Mouse (Mus musculus) limb, embryonic 10.5 days (tissue): ENCODE results near the gene Sfxn5. TPM values are rescaled to one million over a fixed set of nuclear protein-coding genes. Genes with fewer than 3 reads are reported as not detected.

ENCODE experiments used
- DNase-seq: peaks from one replicate; pipeline ENCODE4 v3.0.0-alpha.2; 2017; ENCODE audit warnings: low spot score
- H3K27ac ChIP-seq: fragments of 300-500 bp; sonication (generic); 2 replicates; pipeline ENCODE4 v1.5.1; 2016; ENCODE audit warnings: mild to moderate bottlenecking
- H3K27me3 ChIP-seq: fragments of 300-500 bp; sonication (generic); 2 replicates; pipeline ENCODE4 v1.6.1; 2016; ENCODE audit warnings: low read depth, mild to moderate bottlenecking; ENCODE audit not compliant: poor library complexity, severe bottlenecking
- H3K36me3 ChIP-seq: fragments of 300-500 bp; sonication (generic); 2 replicates; pipeline ENCODE4 v1.6.1; 2016; ENCODE audit warnings: mild to moderate bottlenecking, moderate library complexity
- H3K4me1 ChIP-seq: fragments of 300-500 bp; sonication (generic); 2 replicates; pipeline ENCODE4 v1.6.1; 2016
- H3K4me3 ChIP-seq: fragments of 300-500 bp; sonication (generic); 2 replicates; pipeline ENCODE4 v1.5.1; 2016; ENCODE audit warnings: mild to moderate bottlenecking, moderate library complexity
- H3K9me3 ChIP-seq: fragments of 300-500 bp; sonication (generic); replicated peaks from 2 replicates; pipeline ENCODE4 v1.6.1; 2016; ENCODE audit warnings: mild to moderate bottlenecking
- WGBS: fragments of 180-500 bp; shearing (Covaris S2); methylation state at CpG from one replicate; pipeline ENCODE4 v1.1.7; 2016; 5-methylcytosine and 5-hydroxymethylcytosine counted together
- polyA plus RNA-seq: library from polyadenylated mRNA; unstranded; fragments of >200 nt; fragmentation: Nextera tagmentation; extraction: Ambion mirVana; gene quantifications from 2 replicates; pipeline ENCODE4 v1.2.1, GENCODE M21; 2016

Sfxn5 gene
- polyA plus RNA-seq, 1 experiment from 2014 or later, result 6.4 TPM

DNA sequence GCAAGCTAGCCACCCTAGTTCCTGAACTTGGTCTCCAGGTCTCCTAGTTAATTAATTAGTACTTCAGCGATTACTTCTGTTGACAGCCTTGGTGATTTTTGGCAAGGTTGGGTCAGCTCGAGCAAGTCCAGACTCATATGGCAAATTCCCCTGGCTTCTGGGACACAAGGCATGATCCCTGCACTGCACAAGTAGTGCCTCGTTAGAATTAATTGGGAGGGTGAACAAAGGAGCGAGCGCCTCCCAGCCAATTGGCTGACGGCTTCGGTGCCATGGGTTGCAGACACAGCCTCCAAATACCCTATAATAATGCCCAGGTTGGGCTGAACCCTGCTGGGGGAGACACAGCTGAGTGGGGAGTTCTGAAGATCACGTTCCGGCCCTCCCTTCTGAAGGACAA lies 106.7 kb downstream of the Sfxn5 start:
- peaks cover 36% of the 10 kb centered on the region for H3K27me3 ChIP-seq
- no peak for DNase-seq
- peaks cover 42% of the 10 kb centered on the region for H3K4me1 ChIP-seq
- no peaks in the 10 kb centered on the region for H3K36me3 ChIP-seq
- H3K27ac ChIP-seq, result peak overlapping the region; percentile 46; the same call in 1 of the 2 replicates
- H3K9me3 ChIP-seq, result no peaks in the 10 kb centered on the region
- 76% methylated on average over 9 of the region's 9 CpGs for WGBS
- no peak overlapping the region for H3K4me3 ChIP-seq

DNA sequence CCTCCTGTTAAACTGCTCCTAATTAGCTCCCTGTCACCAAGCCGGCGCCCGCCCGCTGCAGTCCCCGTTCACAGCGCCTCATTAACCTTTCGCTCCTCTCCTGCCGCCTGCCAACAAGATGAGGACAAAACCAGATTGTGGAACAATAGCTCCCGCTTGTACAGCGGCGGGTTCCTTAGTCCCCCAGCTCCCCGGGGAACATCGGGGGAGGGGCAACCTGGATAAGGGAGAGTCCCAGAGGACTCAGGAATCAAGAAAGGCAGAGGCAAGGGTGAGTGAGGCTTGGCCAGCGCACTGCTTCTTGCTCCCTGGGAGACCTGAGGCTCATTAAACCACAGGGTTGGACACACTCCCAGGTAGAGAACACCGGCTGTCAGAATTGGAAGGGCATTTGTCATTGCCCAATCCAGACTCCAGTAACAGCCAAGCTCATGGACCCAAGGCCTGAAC lies 108.8 kb downstream of the Sfxn5 start:
- H3K9me3 ChIP-seq, result no peaks in the 10 kb centered on the region
- peaks cover 59% of the 10 kb centered on the region for H3K4me1 ChIP-seq
- no peaks in the 10 kb centered on the region for H3K36me3 ChIP-seq
- no peak overlapping the region for H3K4me3 ChIP-seq
- WGBS, result 42% methylated on average over 15 of the region's 15 CpGs
- no peak for DNase-seq
- H3K27ac ChIP-seq, result 0 out of 2 replicates have a peak overlapping the region, but pooled peaks have one; percentile 62
- H3K27me3 ChIP-seq, result peaks cover 15% of the 10 kb centered on the region; the same call in 1 of the 2 replicates

DNA sequence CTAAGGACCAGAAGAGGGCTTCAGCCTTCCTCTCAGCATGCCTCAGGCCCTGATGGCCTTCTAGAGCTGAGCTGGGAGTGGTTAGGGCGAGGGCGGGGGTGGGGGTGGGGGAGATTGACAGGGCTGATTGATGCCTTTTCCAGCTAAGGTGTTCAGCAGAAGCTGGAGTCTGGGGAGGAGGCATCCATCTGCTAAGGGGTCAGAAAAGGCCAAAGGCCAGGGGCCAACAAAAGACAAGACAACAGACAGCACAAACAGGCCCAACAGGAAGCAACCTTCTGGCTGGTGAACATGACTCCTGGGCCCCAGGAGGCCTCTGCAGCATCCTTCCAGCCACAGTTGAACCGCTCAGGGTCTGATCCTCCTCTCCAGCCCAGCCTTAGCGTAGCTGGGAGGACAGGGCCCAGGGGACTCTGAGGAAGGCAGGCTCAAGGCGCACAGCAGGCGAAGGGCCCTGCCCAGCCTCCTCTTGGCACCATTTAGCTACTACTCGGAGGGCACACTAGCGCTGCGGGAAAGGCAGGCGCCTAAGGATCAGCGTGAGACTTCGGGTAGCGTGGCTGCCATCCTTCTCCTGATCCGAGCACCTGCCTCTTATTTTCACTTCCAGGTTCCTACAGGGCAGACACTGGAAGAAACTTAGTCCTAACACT lies 109.6 kb downstream of the Sfxn5 start:
- Histone ChIP-seq H3K9me3 (no peaks in the 10 kb centered on the region), H3K4me3 (no peak overlapping the region), H3K36me3 (no peaks in the 10 kb centered on the region), H3K27ac (peak overlapping the region; percentile 62), H3K27me3 (peaks cover 15% of the 10 kb centered on the region; the same call in 1 of the 2 replicates), H3K4me1 (peaks cover 68% of the 10 kb centered on the region)
- 21% methylated on average over 14 of the region's 14 CpGs for WGBS
- peak; percentile 34 for DNase-seq

DNA sequence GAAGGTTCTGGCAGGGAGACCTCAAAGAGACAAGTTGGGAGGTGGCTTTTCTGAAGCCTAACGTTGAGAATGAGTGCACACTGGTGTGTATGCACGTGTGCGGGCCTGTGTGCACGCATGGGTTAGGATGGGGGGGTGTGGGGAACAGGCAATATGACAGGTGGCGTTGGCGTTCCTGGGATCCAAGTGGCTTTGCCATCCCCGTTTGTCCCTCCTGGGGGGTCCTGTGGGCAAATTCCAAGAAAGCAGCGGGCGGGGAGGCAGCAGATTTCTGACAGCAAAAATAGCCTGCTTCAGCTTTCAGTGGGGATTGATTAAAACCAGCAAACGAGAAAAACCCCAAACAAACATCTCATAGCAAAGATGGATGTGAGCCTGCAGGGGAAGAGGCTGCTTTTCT lies 110.7 kb downstream of the Sfxn5 start:
- H3K27ac ChIP-seq, result no peak overlapping the region; the same call in 1 of the 2 replicates
- no peaks in the 10 kb centered on the region for H3K36me3 ChIP-seq
- H3K27me3 ChIP-seq, result peaks cover 15% of the 10 kb centered on the region; the same call in 1 of the 2 replicates
- no peak overlapping the region for H3K4me3 ChIP-seq
- no peak for DNase-seq
- no peaks in the 10 kb centered on the region for H3K9me3 ChIP-seq
- H3K4me1 ChIP-seq, result peaks cover 71% of the 10 kb centered on the region
- 75% methylated on average over 10 of the region's 10 CpGs for whole genome bisulfite sequencing

DNA sequence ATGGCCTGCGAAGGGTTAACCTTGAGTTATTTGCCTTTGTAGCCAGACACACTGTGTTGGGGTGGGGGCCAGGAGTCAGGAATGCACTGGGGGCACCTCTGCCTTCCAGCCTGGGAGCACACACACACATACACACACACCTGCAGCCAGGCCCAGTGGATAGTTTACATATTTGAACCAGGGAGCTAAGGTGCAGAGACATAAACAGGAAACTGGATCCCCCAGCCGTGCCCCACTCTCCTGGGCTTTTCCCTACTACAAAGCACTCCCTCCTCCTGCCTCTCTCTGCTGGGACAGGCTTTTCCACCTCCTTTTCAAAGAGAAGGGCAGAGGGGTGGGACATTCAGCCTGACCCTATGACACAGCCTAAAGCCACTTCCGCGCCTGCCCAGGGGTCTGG lies 112.3 kb downstream of the Sfxn5 start:
- H3K27ac ChIP-seq, result peak overlapping the region; percentile 72
- WGBS, result 39% methylated on average over 4 of the region's 4 CpGs
- H3K4me1 ChIP-seq, result peaks cover 58% of the 10 kb centered on the region
- no peaks in the 10 kb centered on the region for H3K36me3 ChIP-seq
- DNase-seq, result peak; percentile 39
- H3K27me3 ChIP-seq, result peaks cover 20% of the 10 kb centered on the region; the same call in 1 of the 2 replicates
- no peaks in the 10 kb centered on the region for H3K9me3 ChIP-seq
- H3K4me3 ChIP-seq, result no peak overlapping the region

DNA sequence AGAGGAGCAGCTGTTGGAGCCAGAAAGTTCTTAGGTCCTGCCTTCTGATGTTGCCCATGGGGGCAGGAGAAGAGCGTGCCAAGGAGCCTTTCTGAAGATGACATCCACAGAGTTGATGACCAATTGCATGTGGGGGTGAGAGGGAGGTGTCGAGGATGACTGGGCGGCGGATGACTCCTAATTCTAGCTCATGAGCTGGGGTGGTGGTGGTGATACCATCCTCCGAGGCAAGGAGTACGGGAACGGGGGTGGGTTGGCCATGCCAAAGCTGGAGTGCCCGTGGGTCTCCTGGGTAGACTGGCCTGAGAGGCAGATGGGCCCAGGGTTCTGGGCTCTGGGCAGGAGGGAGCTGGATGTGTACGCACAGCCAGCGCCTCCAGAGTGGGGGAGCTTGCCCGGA lies 113.5 kb downstream of the Sfxn5 start:
- peaks cover 58% of the 10 kb centered on the region for H3K4me1 ChIP-seq
- H3K36me3 ChIP-seq, result no peaks in the 10 kb centered on the region
- H3K9me3 ChIP-seq, result no peaks in the 10 kb centered on the region
- H3K4me3 ChIP-seq, result no peak overlapping the region
- 95% methylated on average over 11 of the region's 11 CpGs for WGBS
- H3K27ac ChIP-seq, result peak overlapping the region; percentile 72
- DNase-seq, result no peak
- peaks cover 20% of the 10 kb centered on the region; the same call in 1 of the 2 replicates for H3K27me3 ChIP-seq

DNA sequence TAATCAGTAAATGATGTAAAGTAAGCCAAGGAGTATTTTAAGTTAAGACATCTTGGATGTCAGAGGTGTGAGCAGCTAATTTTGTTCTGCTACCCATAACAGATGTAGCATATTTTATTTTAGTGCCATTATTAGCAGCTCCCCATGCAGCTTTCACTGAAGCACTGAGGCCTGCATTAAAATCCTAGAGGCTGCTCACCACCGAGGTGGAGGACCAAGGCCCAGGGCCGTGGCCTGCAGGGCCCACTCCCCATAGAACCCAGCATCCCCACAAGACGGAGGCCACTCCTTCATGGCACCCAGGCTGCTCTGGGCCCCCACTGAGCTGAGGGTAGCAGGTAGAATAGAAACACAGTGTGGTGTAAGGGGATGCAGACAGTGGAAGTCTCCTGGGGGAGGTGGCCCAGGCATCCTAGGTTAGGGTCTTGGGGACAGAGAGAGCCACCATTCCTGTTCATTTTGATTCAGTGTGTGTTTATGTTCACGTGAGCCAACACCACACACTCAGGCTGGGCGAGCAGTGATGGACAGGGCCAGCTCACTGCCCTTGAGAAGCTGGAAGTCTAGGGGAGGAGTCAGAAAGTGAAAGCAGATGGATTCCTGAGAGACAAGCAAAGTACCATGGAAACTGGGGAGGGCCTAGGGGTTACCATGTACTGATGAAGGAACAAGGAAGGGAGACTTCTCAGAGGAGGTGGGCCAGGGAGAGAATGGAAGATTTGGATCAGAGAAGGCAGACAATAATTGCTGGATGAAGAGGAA lies 114.4 kb downstream of the Sfxn5 start:
- H3K4me1 ChIP-seq, result peaks cover 52% of the 10 kb centered on the region
- no peaks in the 10 kb centered on the region for H3K36me3 ChIP-seq
- H3K4me3 ChIP-seq, result no peak overlapping the region
- peaks cover 14% of the 10 kb centered on the region; the same call in 1 of the 2 replicates for H3K27me3 ChIP-seq
- no peaks in the 10 kb centered on the region for H3K9me3 ChIP-seq
- H3K27ac ChIP-seq, result peak overlapping the region; percentile 72
- no peak for DNase-seq
- WGBS, result 57% methylated on average over 5 of the region's 5 CpGs

DNA sequence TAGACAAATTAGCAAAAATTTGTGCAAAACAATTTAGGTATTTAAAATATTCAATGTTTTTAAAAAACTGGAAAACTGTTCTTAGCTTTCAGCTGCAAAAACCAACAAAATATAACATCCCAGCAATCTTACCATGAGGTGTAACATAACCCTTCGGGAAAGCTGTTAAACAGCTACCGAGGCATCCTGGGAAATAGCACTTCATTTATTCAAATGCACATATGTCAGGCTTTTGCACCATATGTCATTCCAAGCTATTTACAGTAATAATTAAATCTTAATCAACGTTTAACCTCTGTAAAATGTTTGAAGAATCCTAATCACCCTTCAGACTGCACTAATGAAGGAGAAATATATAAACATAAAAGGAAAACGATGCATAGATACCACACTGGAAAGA lies 115.0 kb downstream of the Sfxn5 start:
- Histone ChIP-seq H3K27me3 (peaks cover 8% of the 10 kb centered on the region; the same call in 1 of the 2 replicates), H3K36me3 (no peaks in the 10 kb centered on the region), H3K9me3 (no peaks in the 10 kb centered on the region), H3K4me1 (peaks cover 45% of the 10 kb centered on the region), H3K4me3 (no peak overlapping the region), H3K27ac (no peak overlapping the region)
- WGBS, result 78% methylated on average over 4 of the region's 4 CpGs
- DNase-seq, result no peak

DNA sequence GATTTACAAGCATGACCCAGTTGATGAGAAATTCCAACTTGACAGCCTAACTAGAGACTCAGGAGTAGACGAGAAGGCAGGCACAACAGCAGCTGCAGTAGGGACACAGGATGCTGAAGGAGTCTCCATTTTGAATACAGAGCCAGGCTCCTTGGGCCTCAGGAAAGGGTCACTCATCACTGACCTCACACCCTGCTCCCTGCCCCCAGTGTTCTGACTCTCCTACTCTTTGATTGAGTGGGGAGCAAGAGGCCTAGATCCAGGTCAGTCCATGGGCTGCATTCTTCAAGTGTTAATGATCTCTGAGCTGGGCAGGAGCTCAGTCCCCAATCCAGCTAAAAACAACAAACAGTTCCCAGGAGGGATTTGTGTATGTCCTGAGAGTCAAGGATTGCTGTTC lies 122.5 kb downstream of the Sfxn5 start:
- 26% methylated on average over 1 of the region's 1 CpGs for WGBS
- Histone ChIP-seq H3K4me3 (no peak overlapping the region), H3K27ac (no peak overlapping the region), H3K36me3 (no peaks in the 10 kb centered on the region), H3K4me1 (peaks cover 22% of the 10 kb centered on the region), H3K9me3 (no peaks in the 10 kb centered on the region), H3K27me3 (peaks cover 28% of the 10 kb centered on the region)
- no peak for DNase-seq

DNA sequence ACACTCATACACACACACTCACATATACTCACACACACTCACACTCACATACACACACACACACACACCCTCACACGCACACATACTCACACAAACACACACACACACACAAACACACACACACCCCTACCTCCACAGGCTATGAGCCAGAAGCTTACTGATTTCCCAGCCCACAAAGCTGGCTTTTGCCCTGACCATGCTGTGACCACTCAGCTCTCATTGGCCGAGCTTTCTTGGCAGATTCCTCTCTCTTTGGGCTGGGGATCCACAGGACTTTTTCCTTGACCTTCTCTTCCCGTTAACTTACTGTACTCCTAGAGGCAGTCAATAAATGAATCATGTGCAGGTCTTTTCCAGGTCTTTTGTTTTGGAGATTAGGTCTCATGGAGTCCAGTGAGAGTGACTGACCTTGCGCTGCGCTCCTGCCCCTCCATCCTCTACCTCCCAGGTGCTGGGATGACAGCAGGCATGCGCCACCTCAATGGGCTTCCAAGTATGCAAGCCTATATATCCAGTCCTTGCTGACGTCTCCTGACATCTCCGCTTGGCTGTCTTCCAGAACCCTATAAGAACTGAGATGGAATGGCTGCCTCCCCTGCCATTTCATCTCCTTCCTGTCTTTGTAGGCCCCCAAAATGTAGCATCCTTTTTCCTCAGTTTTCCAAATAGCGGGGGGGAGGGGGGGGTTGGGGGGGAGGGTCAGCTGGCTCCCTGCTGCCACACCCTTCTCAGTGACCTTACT lies 123.8 kb downstream of the Sfxn5 start:
- 88% methylated on average over 9 of the region's 9 CpGs for WGBS
- Histone ChIP-seq H3K27me3 (peaks cover 41% of the 10 kb centered on the region), H3K27ac (no peak overlapping the region), H3K4me1 (peaks cover 22% of the 10 kb centered on the region), H3K4me3 (no peak overlapping the region), H3K36me3 (no peaks in the 10 kb centered on the region), H3K9me3 (no peaks in the 10 kb centered on the region)
- DNase-seq, result no peak

DNA sequence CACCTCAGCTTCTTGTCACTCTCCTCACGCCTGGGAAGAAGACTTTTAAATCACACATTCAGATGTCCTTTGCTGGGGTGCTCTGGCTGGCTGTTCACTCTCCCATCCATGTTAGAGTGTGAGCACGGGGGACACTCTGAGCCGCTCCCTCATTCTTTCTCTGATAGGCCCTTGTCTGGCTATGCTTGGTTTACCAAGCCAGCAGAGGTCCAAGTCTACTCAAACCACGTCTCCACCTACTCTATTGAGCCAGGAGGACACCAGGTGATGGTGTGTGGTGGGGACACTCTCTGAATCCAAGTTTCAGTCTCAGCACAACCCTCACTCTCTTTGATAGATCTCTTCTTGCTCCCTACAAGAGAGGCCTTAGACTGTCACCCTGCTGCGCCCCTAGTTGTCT lies 125.9 kb downstream of the Sfxn5 start:
- 65% methylated on average over 5 of the region's 5 CpGs for WGBS

DNA sequence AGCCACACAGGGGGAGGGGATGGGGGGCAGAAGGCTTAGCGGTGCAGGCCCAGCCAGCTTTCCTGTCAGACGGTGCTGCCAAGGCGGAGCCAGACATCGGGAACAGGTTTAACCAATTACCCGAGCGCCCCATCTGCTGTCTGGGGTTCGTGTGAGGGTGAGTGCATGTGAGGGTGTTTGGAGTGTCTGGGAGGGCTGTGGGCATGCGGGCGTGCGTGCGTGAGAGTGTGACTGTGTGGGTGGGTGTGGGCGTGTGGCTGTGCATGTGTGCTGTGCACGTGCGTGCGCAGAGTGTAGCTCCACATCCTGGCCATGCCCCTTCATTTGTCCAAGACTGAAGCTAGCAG lies 126.3 kb downstream of the Sfxn5 start:
- Histone ChIP-seq H3K9me3 (no peaks in the 10 kb centered on the region), H3K4me1 (peaks cover 22% of the 10 kb centered on the region), H3K27ac (no peak overlapping the region), H3K27me3 (peaks cover 66% of the 10 kb centered on the region), H3K4me3 (no peak overlapping the region), H3K36me3 (no peaks in the 10 kb centered on the region)
- WGBS, result 42% methylated on average over 15 of the region's 15 CpGs
- DNase-seq, result peak; percentile 33

More for the DNA sequence above, 125.9 kb downstream of the Sfxn5 start:
- Histone ChIP-seq H3K4me1 (peaks cover 22% of the 10 kb centered on the region), H3K4me3 (no peak overlapping the region), H3K9me3 (no peaks in the 10 kb centered on the region), H3K27ac (no peak overlapping the region), H3K36me3 (no peaks in the 10 kb centered on the region), H3K27me3 (peaks cover 62% of the 10 kb centered on the region)
- no peak for DNase-seq
